Mouse (Mus musculus): ENCODE results near the gene Tle3.

Tle3 gene

DNA sequence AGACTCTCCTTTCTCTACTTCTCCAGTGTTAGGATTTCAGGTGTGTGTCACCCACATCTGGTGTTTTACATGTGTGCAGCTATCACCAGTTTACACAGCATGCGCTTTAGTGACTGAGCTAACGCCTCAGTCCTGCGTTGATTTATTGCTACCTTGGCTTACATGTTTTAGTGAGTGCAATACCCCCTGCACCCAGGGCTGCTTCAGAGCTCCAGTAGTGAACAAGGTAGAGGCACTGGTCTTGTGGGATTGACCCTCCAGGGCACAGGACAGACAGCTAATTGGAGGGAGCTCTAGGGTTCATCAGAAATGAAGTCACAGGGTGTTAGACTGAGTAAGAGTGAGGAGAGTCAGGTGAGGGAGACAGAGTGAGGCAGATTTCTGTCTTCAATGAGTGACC lies 12.4 kb upstream of the Tle3 start:
- no peak for DNase-seq

DNA sequence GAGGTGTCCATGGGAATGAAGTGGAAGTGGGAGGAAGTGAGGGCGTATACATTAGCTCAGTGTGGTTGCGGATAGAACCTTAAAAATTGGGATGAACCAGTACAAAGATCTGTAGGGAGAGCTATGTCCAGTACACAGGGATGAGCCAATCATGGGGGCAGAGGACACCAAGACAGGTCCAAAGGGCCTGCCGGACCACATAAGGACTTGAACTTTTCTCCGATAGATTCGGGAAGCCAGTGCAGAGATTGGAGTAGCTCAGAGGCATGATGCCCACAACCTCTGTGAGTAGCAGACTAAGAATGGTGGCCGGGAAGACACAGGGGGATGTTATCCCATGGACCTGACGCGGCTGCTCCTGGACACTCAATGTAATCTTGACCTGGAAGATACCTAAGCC lies 12.0 kb upstream of the Tle3 start:
- DNase-seq = no peak

- peak; percentile 93 for DNase-seq
Observed at GRCm38 (mm10) chr9:61360727-61361631, 11.2 kb upstream of the Tle3 start.

DNA sequence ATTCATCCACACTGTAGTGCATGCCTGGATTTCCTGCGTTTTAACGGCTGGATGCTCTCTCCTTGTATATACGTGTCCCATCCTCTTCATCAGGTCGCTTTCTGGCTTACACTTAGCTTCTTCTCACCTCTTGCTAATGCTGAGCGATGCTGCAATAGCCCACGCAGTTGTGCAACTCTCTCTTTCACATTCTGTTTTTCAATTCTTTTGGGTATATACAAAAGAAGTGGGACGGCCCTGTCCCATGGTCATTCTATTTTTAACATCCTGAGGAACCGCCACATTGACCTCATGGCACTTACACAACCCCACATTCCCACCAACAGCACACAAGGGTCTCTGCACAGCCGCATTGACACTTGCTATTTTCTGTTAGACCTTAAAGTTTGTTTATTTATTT lies 9.0 kb upstream of the Tle3 start:
- DNase-seq = no peak

DNA sequence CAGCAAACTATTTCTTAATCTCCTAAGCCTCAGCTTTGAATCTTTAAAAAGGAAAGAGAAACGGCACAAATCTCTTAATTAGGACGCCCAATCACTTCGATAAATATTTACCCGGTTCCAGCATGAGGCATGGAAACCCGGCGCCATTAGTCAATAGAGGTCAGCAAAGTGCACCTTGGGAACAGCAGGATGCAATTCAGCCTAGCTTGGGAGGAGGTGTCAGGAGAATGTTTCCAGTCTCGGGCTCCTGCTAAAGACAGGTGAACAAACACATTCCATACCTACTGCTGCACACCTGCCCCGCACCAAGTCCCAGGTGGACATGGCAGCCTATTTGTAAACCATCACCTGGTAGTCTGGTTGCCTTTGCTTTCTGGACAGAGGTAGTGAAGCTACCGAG lies 6.1 kb upstream of the Tle3 start:
- peak; percentile 59 for DNase-seq

DNA sequence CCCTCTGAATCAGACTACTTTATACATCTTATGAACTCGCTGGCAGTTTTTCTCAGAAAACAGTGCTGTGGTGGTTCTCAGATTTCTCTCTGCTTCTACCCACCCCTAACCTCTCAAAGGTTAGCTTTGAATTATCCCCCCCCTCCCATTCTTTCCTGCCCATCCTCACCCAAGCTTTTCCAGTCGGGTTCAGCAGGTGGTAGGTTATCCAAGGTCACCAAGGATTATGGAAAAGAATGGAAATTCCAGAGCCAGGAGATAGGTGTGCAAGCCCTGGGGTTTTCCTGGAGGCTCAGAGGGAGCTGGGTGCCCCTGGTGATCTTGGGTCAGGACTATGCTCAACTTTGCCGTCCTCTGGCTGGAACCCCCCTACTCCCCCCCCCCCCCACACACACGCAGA lies 5.0 kb upstream of the Tle3 start:
- no peak for DNase-seq

GRCm38 (mm10) chr9:61367857-61368566 lies 4.2 kb upstream of the Tle3 start:
- no peak for DNase-seq

GRCm38 (mm10) chr9:61368567-61369240 lies 3.5 kb upstream of the Tle3 start:
- DNase-seq = peak; percentile 98

- DNase-seq = peak; percentile 84
Observed at GRCm38 (mm10) chr9:61369316-61370273, 2.6 kb upstream of the Tle3 start.

DNA sequence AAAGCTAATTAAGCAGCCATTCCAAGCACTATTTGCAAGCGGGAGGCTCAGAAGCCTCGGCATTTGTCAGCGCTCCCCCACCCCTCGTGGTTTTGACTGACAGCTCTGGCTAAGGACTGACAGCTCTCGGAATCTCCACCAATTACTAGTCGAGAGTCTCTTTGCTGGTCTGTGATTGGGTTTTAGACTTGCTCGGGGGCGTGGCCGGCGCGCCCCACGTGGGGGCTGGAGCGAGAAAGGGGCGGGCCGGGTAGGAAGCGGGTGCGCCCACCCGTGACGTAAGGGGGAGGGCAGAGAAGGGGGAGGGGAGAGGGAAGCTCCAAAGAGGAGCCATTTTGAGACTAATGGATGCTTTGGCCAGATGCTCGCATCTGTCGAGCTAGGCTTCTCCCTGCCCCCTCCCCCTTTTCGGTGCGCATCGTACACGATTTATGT lies 1.7 kb upstream of the Tle3 start:
- DNase-seq = peak; percentile 100

DNA sequence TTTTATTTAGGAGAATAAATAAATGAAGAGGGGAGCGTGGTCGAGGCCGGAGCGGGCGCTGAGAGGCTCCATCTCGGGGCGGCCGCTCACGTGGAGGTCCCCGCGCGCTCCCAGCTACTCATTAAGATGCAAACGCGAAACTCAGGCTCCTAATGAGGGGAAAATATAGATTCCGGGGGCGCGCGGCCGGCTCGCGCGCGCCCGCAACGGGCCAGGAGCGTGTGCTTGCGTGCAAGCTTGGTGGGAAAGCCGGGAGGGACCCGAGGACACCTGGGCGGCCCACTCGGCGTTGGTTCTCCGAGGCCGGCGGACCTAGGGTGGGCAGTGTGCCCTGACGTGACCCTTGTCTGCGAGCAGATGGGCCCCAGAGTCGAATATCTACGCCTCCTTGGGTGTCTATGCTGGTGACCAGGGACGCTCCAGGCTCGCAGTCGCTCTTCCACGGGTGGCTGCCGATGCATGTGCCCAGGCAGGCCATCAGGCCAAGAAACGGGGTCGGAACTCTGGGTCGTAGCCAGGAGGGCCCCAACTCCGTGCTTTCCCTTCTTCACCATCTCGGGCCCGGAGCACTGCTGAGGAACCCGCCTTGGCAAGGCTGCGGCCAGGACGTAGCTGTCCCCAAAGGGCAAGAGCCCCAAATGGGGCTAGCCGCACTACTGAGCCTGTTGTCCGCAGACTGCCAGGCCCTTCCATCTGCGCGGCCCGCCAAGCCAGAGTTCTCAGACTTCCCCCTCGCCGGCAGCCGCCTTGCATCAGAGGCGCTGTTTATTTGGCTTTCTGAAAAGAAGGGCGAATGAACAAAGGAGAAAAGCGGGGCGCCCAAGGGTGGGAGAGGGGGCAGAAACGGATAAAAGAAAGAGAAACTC lies 1.0 kb upstream of the Tle3 start:
- DNase-seq = peak; percentile 82

DNA sequence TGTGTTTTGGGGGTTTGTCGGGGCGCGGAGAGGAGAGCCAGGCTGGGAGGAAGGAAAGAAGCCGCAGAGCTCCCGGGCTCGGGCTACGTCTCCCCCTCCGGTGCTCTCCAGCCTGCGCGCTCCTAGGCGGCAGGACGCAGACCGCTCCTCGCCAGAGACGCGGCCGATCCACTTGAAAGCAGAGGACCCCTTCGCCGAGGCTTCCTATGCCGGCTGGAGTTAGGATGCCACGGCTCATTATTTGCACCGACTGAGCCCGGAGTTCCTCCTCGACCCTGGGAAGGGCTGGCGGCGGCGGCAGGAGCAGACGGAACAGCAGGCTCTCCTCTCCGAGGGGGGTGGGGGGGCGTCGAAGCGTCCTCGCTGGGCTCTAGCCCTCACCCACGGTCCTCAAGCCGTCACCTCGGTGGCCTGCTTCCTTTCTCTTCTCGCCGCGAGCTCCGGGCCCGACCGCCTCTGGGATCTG lies 377 bp downstream of the Tle3 start:
- DNase-seq = peak; percentile 45

GRCm38 (mm10) chr9:61372976-61373633 lies 939 bp downstream of the Tle3 start:
- DNase-seq = peak; percentile 80

DNA sequence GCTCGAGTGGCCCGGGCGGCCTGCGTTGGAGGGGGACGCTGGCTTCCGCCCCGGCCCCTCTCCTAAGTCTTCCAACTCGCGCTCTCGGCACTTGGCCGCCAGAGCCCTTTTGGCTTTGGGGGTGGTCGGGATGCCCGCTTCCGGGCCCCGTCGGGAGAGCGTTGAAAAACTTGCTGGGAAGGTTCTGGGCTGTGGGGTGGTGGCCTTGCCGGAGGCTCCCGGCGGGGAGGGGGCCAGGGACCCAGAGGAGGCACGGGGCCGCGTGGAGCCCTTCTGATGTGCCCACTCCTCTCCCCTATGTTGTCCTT lies 1.4 kb downstream of the Tle3 start:
- DNase-seq = no peak

- DNase-seq = peak; percentile 92
Observed at GRCm38 (mm10) chr9:61373942-61374900, 2.1 kb downstream of the Tle3 start.

- no peak for DNase-seq
Observed at GRCm38 (mm10) chr9:61375002-61375401, 2.8 kb downstream of the Tle3 start.

- no peak for DNase-seq
Observed at GRCm38 (mm10) chr9:61375802-61376561, 3.8 kb downstream of the Tle3 start.

GRCm38 (mm10) chr9:61376650-61377049 lies 4.5 kb downstream of the Tle3 start:
- no peak for DNase-seq
